Mouse (Mus musculus) intestine, postnatal 0 days (tissue): ENCODE measurements at regions not wholly inside any gene's neighbourhood (a gene's known extent, or its start where the extent isn't known, plus 50 kb on each side); places are given as distances from the start of the nearest gene placed in this dataset.

Experiments used
- ATAC-seq: fragments of 200-750 bp; cut with Nextera tagmentation; 2 replicates; pipeline ENCODE4 v1.8.0; 2017; ENCODE audit warnings: mild to moderate bottlenecking, moderate TSS enrichment, moderate library complexity
- H3K27ac ChIP-seq: fragments of 300-500 bp; sonication (generic); 2 replicates; pipeline ENCODE4 v1.5.1; 2014; ENCODE audit warnings: mild to moderate bottlenecking, low read depth, low read length, moderate library complexity
- H3K27me3 ChIP-seq: fragments of 300-500 bp; sonication (generic); replicated peaks from 2 replicates; pipeline ENCODE4 v1.6.1; 2014; ENCODE audit warnings: low read length, mixed read lengths; ENCODE audit not compliant: control insufficient read depth, insufficient read depth
- H3K36me3 ChIP-seq: fragments of 300-500 bp; sonication (generic); 2 replicates; pipeline ENCODE4 v1.6.1; 2014; ENCODE audit warnings: mild to moderate bottlenecking, moderate library complexity; ENCODE audit not compliant: control insufficient read depth, insufficient read depth
- H3K4me1 ChIP-seq: fragments of 300-500 bp; sonication (generic); replicated peaks from 2 replicates; pipeline ENCODE4 v1.6.1; 2014; ENCODE audit warnings: antibody characterized with exemption, low read length, mixed read lengths; ENCODE audit not compliant: control insufficient read depth, insufficient read depth
- H3K4me2 ChIP-seq: fragments of 300-500 bp; sonication (generic); replicated peaks from 2 replicates; pipeline ENCODE4 v1.6.1; 2014; ENCODE audit warnings: low read depth, mild to moderate bottlenecking, moderate library complexity
- H3K4me3 ChIP-seq: fragments of 300-500 bp; sonication (generic); 2 replicates; pipeline ENCODE4 v1.5.1; 2014; ENCODE audit warnings: low read depth, low read length
- H3K9ac ChIP-seq: fragments of 300-500 bp; sonication (generic); 2 replicates; pipeline ENCODE4 v1.6.1; 2014; ENCODE audit warnings: mild to moderate bottlenecking, low read depth, low read length
- H3K9me3 ChIP-seq: fragments of 300-500 bp; sonication (generic); 2 replicates; pipeline ENCODE4 v1.6.1; 2016; ENCODE audit warnings: mixed run types; ENCODE audit not compliant: control insufficient read depth
- CTCF ChIP-seq: sonication (generic); IDR thresholded peaks from 2 replicates; pipeline ENCODE4 v1.5.1; 2016; ENCODE audit warnings: low read depth, mild to moderate bottlenecking, control low read depth, antibody characterized with exemption, moderate library complexity
- WGBS: fragments of 180-500 bp; shearing (Covaris S2); extraction: QIAGEN DNeasy Blood & Tissue Kit; methylation state at CpG from one replicate; pipeline ENCODE4 v1.1.7; 2014; 5-methylcytosine and 5-hydroxymethylcytosine counted together

DNA sequence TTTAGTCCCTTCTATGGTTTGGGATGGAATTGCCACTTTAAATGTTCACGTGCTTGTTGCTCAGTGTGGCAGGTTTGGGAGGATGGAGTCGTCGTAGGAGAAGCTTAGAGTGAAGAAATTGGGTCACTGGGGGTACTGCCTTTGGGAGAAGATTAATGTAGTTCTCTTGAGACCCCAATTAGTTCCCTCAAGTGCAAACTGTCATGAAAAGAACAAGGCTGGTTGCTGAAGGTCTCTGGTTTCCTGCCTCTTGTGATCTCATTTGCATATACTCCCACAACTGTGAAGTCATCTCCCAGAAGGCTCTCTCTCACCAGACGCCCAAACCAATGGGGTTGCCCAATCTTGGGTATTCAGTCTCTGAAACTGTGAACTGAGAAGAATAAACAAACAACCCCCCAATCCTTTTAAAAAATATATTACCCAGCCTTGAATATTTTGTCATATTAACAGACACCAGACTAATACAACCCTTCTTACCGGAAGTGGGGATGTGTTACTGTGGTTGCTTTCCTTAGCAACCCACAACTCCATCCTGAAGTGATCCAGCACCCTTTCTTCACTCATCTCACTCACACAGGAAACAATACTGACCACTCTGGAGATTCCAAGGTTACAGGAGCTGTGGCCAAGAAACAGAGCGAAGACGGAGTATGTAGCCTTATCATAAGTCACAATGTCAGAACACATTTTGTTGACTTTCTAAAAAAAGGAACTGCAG is 153.2 kb upstream of the Fndc3a start:
- ATAC-seq = no peak
- 74% methylated on average over 7 of the region's 7 CpGs for WGBS
- no peak for TF ChIP-seq CTCF
- Histone ChIP-seq H3K27me3 (no peaks in the 10 kb centered on the region), H3K4me1 (no peaks in the 10 kb centered on the region), H3K9ac (no peak overlapping the region), H3K4me3 (no peak overlapping the region), H3K27ac (no peak overlapping the region), H3K9me3 (no peaks in the 10 kb centered on the region), H3K4me2 (no peak overlapping the region), H3K36me3 (no peaks in the 10 kb centered on the region)

GRCm38 (mm10) chr14:72854226-72854625 is 144.4 kb upstream of the Fndc3a start:
- 88% methylated on average over 1 of the region's 1 CpGs for WGBS
- Histone ChIP-seq H3K4me3 (no peak overlapping the region), H3K9ac (no peak overlapping the region), H3K36me3 (no peaks in the 10 kb centered on the region), H3K4me2 (no peak overlapping the region), H3K4me1 (no peaks in the 10 kb centered on the region), H3K27me3 (no peaks in the 10 kb centered on the region), H3K9me3 (no peaks in the 10 kb centered on the region), H3K27ac (no peak overlapping the region)
- no peak for TF ChIP-seq CTCF
- no peak for ATAC-seq

DNA sequence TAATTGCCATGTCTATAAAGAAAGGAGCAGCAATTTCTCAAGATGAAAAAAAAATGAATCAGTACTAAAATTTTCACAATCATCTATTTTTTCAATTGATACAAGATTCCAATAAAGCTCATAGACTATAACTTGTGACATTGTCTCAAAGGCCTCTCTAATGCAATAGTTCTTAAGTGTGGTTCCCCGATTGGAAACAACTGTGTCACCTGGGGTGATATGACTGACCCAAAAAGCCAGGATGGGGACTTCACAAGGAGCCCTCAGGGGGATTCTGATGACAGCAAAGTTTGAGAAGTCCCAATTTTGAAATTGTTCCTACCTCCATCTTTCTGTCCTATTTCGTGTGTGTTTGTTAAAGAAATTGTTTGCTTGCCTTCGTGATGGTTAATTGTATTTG is 143.3 kb upstream of the Fndc3a start:
- no peak overlapping the region for H3K9ac ChIP-seq
- H3K27ac ChIP-seq = no peak overlapping the region
- no peaks in the 10 kb centered on the region for H3K9me3 ChIP-seq
- ATAC-seq = no peak
- no peak overlapping the region for H3K4me2 ChIP-seq
- TF ChIP-seq CTCF = no peak
- H3K4me1 ChIP-seq = no peaks in the 10 kb centered on the region
- 84% methylated on average over 3 of the region's 3 CpGs for WGBS
- no peak overlapping the region for H3K4me3 ChIP-seq
- no peaks in the 10 kb centered on the region for H3K27me3 ChIP-seq
- no peaks in the 10 kb centered on the region for H3K36me3 ChIP-seq

- Histone ChIP-seq H3K9ac (no peak overlapping the region), H3K36me3 (no peaks in the 10 kb centered on the region), H3K4me2 (no peak overlapping the region), H3K4me1 (no peaks in the 10 kb centered on the region), H3K9me3 (no peaks in the 10 kb centered on the region), H3K27me3 (no peaks in the 10 kb centered on the region), H3K27ac (no peak overlapping the region), H3K4me3 (no peak overlapping the region)
- ATAC-seq = no peak
- TF ChIP-seq CTCF = no peak
- 74% methylated on average over 3 of the region's 3 CpGs for WGBS
Observed at GRCm38 (mm10) chr14:72850884-72851283, 141.1 kb upstream of the Fndc3a start.

DNA sequence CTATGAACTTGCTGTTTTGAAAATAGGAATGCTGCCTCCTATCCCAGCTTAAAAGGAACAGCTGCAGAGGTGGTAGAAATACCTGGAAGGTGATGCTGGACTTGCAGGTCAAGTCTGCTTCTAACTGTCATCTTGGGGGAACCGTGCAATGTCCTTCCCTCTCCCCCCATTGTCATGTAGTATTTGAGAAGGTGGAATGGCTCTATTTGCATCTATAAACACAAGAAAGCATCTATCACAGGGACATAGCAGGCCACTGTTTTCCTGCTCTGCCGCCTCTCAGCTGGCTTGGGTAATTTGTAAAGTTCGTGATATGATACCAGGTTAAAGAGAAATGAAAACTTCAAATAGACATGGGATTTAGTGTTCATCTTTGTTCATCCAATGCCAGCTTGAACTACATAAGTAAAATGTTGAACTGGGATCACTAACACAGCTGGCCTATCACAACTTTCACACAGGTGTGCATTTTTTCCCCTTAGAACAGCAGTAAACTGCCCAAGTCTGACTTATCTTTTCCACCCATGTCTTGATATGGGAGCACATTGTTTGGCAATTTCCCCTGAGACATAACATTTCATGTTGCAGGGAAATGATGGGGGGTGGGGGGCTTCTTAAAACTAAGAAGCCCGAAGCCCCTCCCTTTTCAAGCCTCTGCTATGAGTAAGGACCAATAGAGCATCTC is 138.6 kb upstream of the Fndc3a start:
- no peak overlapping the region for H3K4me2 ChIP-seq
- no peak for TF ChIP-seq CTCF
- no peaks in the 10 kb centered on the region for H3K36me3 ChIP-seq
- H3K27ac ChIP-seq = no peak overlapping the region
- H3K4me3 ChIP-seq = no peak overlapping the region
- no peak for ATAC-seq
- H3K9me3 ChIP-seq = no peaks in the 10 kb centered on the region
- WGBS = 63% methylated on average over 4 of the region's 4 CpGs
- H3K27me3 ChIP-seq = no peaks in the 10 kb centered on the region
- H3K4me1 ChIP-seq = no peaks in the 10 kb centered on the region
- H3K9ac ChIP-seq = no peak overlapping the region

DNA sequence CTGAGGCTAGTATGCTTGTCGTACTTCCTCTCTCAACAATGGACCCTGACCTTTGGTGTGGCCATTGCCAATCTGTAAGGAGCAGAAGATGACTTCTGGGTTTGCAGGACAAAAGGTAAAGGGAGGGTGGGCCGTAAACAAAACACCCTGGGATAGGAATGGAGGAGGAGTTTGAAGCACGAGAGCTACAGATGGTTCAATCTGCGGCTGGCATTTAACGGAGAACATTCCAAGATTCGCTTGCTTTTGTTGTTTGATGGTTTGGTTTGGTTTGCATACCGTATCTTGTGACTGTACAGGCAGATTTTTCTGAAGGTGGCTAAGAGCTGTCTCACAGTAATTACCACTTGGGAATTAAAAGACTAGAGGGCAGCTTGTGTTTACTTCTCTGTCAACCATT is 137.7 kb upstream of the Fndc3a start:
- H3K4me3 ChIP-seq = no peak overlapping the region
- no peak overlapping the region for H3K4me2 ChIP-seq
- no peaks in the 10 kb centered on the region for H3K36me3 ChIP-seq
- ATAC-seq = no peak
- no peaks in the 10 kb centered on the region for H3K9me3 ChIP-seq
- H3K9ac ChIP-seq = no peak overlapping the region
- TF ChIP-seq CTCF = no peak
- WGBS = 31% methylated on average over 7 of the region's 7 CpGs
- H3K27ac ChIP-seq = no peak overlapping the region
- no peaks in the 10 kb centered on the region for H3K4me1 ChIP-seq
- H3K27me3 ChIP-seq = no peaks in the 10 kb centered on the region
